8 mouse cellular contexts compared by ENCODE assay signal in the genomic region with DNA sequence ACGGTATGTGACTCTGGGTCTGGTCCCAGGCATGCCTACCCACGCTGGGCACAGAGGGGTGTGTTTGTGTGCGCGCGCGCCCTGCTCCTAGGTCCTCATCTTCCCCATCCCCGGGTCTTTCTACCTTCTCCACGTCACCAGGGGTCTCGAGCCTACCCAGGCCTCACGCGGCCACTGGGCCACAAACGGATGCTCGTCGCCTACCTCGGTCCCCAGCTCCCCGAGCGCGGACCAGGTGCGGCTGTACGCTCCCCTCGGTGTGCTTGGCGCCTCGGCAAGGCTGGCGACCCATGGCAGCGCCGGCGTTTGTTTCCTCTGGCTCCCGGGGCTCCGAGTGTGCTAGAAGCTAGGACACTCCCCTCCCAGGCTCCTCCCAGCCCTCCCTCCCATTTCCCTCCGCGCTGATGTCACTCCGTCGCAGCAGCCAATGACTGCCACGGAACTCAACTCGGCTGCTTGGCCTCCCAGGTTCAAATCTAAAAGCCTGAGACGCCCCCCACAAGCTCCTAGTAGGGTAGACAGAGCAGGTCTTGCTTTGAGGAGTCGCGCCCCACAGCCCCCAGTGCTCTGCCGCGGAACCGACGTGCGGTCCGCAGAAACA. TPM values are rescaled to one million over a fixed set of nuclear protein-coding genes. Genes with fewer than 3 reads are reported as not detected.
DNase-seq lines count a peak whose midpoint lies in the region; ATAC-seq lines count a peak whose summit lies in the region.

Gene Cdc42ep4 (minus strand): TSS at position 398 of the 601 bp plus-strand sequence.

- peak within 1 kb of the TSS; percentile 94 for H3K27ac ChIP-seq in hindbrain, embryonic 14.5 days

- peak within 1 kb of the TSS; percentile 90 for H3K4me3 ChIP-seq in hindbrain, embryonic 14.5 days (replicated peaks; ENCODE audit: low read length)

- H3K4me2 ChIP-seq in hindbrain, embryonic 14.5 days (replicated peaks), result peak within 1 kb of the TSS; percentile 77

- no peaks in the 10 kb centered on the region for H3K27me3 ChIP-seq in hindbrain, embryonic 14.5 days (ENCODE audit: control insufficient read depth, insufficient read depth, low read length)

- H3K36me3 ChIP-seq in hindbrain, embryonic 14.5 days (replicated peaks; ENCODE audit: control insufficient read depth, insufficient read depth), result no peaks in the 10 kb centered on the region

- H3K9me3 ChIP-seq in hindbrain, embryonic 14.5 days (ENCODE audit: control insufficient read depth, low read length), result no peaks in the 10 kb centered on the region

- peak; percentile 90 for ATAC-seq in hindbrain, embryonic 14.5 days (ENCODE audit: low FRiP score)

- H3K4me1 ChIP-seq in hindbrain, embryonic 14.5 days (replicated peaks; ENCODE audit: control insufficient read depth, insufficient read depth, low read length), result peaks cover 38% of the 10 kb centered on the region

- DNase-seq in WW6 (ENCODE audit: low read depth, low spot score), result peak; percentile 98
- DNase-seq in cerebellum, postnatal 36 days, result peak; percentile 54 to 67
- peak; percentile 54 to 66 for DNase-seq in frontal cortex, postnatal 36 days (ENCODE audit: low spot score in 2 of 2)
- peak; percentile 90 for DNase-seq in hindbrain, embryonic 14.5 days (ENCODE audit: low spot score)
- DNase-seq in layer of hippocampus, postnatal 36 days, result peak; percentile 73 to 75
- peak; percentile 91 for DNase-seq in lung, postnatal 36 days
- peak; percentile 94 for DNase-seq in retina, embryonic 14.5 days (ENCODE audit: low spot score)
- DNase-seq in thymus, postnatal 36 days, result peak; percentile 81 to 88

- H3K9ac ChIP-seq in hindbrain, embryonic 14.5 days, result peak within 1 kb of the TSS; percentile 93

- under 1% methylated on average over 44 of the region's 44 CpGs for WGBS in hindbrain, embryonic 14.5 days

RNA-seq across cellular contexts. Expression of gene Cdc42ep4, which starts in this region (rescaled TPM):
- polyA plus RNA-seq in hindbrain, embryonic 14.5 days (2014; fragmentation: Nextera tagmentation; extraction: Ambion mirVana), result 42.0 and 43.8 TPM in 2 replicates
- 10 to 100 TPM; 34.5 to 38.0 TPM for total RNA-seq in layer of hippocampus, postnatal 36 days (2021)

Comparison
In these comparisons a context has a peak if more than half of its experiments do, and no peak if none do; other contexts are left out.
1. Peak in every context shown above with its lines: DNase-seq, ATAC-seq, H3K4me3 ChIP-seq and H3K27ac ChIP-seq.